Mouse (Mus musculus) adrenal gland, postnatal 36 days (tissue): ENCODE results near the gene Gm17018. TPM values are rescaled to one million over a fixed set of nuclear protein-coding genes. Genes with fewer than 3 reads are reported as not detected.
A peak's percentile ranks its signal among the peaks of the same experiment; 100 is the strongest.

Experiments used
- DNase-seq, 2 experiments: peaks; one replicate each; pipeline ENCODE4 v3.0.0; 2021; ENCODE audit warnings: mixed read lengths in 1 of 2
- total RNA-seq, 2 experiments: library from RNA; stranded (reverse); gene quantifications; 2 replicates each; pipeline ENCODE4 v1.2.3; 2021

The Gm17018 gene
- total RNA-seq, 2 experiments from 2014 or later, result 30.3 to 30.5 TPM

GRCm38 (mm10) chr19:45628649-45629048 lies 68.2 kb downstream of the Gm17018 start:
- DNase-seq, result no peak

- peak in 1 of 2 experiments; percentile 37 for DNase-seq
Measured at GRCm38 (mm10) chr19:45629219-45629618, 68.8 kb downstream of the Gm17018 start.

Other genes starting within 250 kb of the Gm17018 start
- gene Btrc, start 196.9 kb upstream of the Gm17018 start, total RNA-seq, result 10 to 100 TPM; 33.8 to 37.3 TPM
- 10 to 100 TPM; 10.8 to 13.9 TPM for gene Poll, start 84 bp upstream of the Gm17018 start, total RNA-seq
- 10 to 100 TPM; 30.7 to 35.0 TPM for gene Fbxw4, start 99.7 kb downstream of the Gm17018 start, total RNA-seq
- gene Fgf8, start 182.3 kb downstream of the Gm17018 start, total RNA-seq, result not detected
- gene Npm3, start 189.0 kb downstream of the Gm17018 start, total RNA-seq, result 10 to 100 TPM; 31.7 to 38.0 TPM
- gene Mgea5, start 223.2 kb downstream of the Gm17018 start, total RNA-seq, result 10 to 100 TPM; 58.5 to 67.4 TPM